Mouse (Mus musculus) liver, postnatal 0 days (tissue): ENCODE results near the gene Rnf150. TPM values are rescaled to one million over a fixed set of nuclear protein-coding genes. Genes with fewer than 3 reads are reported as not detected.

Experiments used
- ATAC-seq: fragments of 200-750 bp; cut with Nextera tagmentation; 2 replicates; pipeline ENCODE4 v1.8.0; 2017; ENCODE audit warnings: mild to moderate bottlenecking, moderate library complexity
- DNase-seq: peaks from one replicate; pipeline ENCODE4 v3.0.0-alpha.2; 2016
- H3K27ac ChIP-seq: fragments of 300-500 bp; sonication (generic); 2 replicates; pipeline ENCODE4 v1.5.1; 2014; ENCODE audit warnings: antibody characterized with exemption, moderate library complexity, mild to moderate bottlenecking, low read depth
- H3K27me3 ChIP-seq: fragments of 300-500 bp; sonication (generic); 2 replicates; pipeline ENCODE4 v1.6.1; 2014; ENCODE audit warnings: low read length, control low read depth, mixed read lengths; ENCODE audit not compliant: insufficient read depth
- H3K36me3 ChIP-seq: fragments of 300-500 bp; sonication (generic); replicated peaks from 2 replicates; pipeline ENCODE4 v1.6.1; 2014; ENCODE audit warnings: mild to moderate bottlenecking, control low read depth, low read length, moderate library complexity, mixed read lengths; ENCODE audit not compliant: insufficient read depth
- H3K4me1 ChIP-seq: fragments of 300-500 bp; sonication (generic); 2 replicates; pipeline ENCODE4 v1.6.1; 2014; ENCODE audit warnings: antibody characterized with exemption, mild to moderate bottlenecking, control low read depth; ENCODE audit not compliant: insufficient read depth
- H3K4me2 ChIP-seq: fragments of 300-500 bp; sonication (generic); 2 replicates; pipeline ENCODE4 v1.6.1; 2014; ENCODE audit warnings: low read depth, mild to moderate bottlenecking, low read length, moderate library complexity, mixed read lengths
- H3K4me3 ChIP-seq: fragments of 300-500 bp; sonication (generic); 2 replicates; pipeline ENCODE4 v1.5.1; 2014; ENCODE audit warnings: low read depth, low read length
- H3K9ac ChIP-seq: fragments of 300-500 bp; sonication (generic); replicated peaks from 2 replicates; pipeline ENCODE4 v1.6.1; 2014; ENCODE audit warnings: mild to moderate bottlenecking, moderate library complexity
- H3K9me3 ChIP-seq: fragments of 300-500 bp; sonication (generic); 2 replicates; pipeline ENCODE4 v1.6.1; 2016; ENCODE audit warnings: mild to moderate bottlenecking, control low read depth, low read length, mixed read lengths
- CTCF ChIP-seq: sonication (generic); IDR thresholded peaks from 2 replicates; pipeline ENCODE4 v1.5.1; 2016; ENCODE audit warnings: antibody characterized with exemption, low read depth
- EP300 ChIP-seq: IDR thresholded peaks from 2 replicates; pipeline ENCODE4 v1.6.1; 2016; ENCODE audit warnings: antibody characterized with exemption, low read depth, mild to moderate bottlenecking
- WGBS: fragments of 180-500 bp; shearing (Covaris S2); extraction: QIAGEN DNeasy Blood & Tissue Kit; methylation state at CpG from one replicate; pipeline ENCODE4 v1.1.7; 2014; ENCODE audit not compliant: insufficient replicate concordance; 5-methylcytosine and 5-hydroxymethylcytosine counted together
- polyA plus RNA-seq: library from polyadenylated mRNA; unstranded; fragments of >200 nt; fragmentation: Nextera tagmentation; extraction: Ambion mirVana; gene quantifications from 2 replicates; pipeline ENCODE4 v1.2.1, GENCODE M21; 2015

Rnf150 gene
- polyA plus RNA-seq, 1 experiment from 2014 or later, result 0.14 TPM

GRCm38 (mm10) chr8:83036521-83037166, 173.5 kb downstream of the Rnf150 start:
- H3K36me3 ChIP-seq, result no peaks in the 10 kb centered on the region
- 81% methylated on average over 3 of the region's 3 CpGs for WGBS
- no peak overlapping the region for H3K27ac ChIP-seq
- no peak overlapping the region for H3K4me2 ChIP-seq
- TF ChIP-seq EP300, result no peak
- no peak for TF ChIP-seq CTCF
- H3K4me3 ChIP-seq, result no peak overlapping the region
- H3K9ac ChIP-seq, result no peak overlapping the region
- DNase-seq, result no peak
- no peaks in the 10 kb centered on the region for H3K9me3 ChIP-seq
- ATAC-seq, result no peak
- H3K4me1 ChIP-seq, result no peaks in the 10 kb centered on the region
- H3K27me3 ChIP-seq, result no peaks in the 10 kb centered on the region

GRCm38 (mm10) chr8:83037321-83037720, 174.2 kb downstream of the Rnf150 start:
- no peaks in the 10 kb centered on the region for H3K9me3 ChIP-seq
- H3K27me3 ChIP-seq, result no peaks in the 10 kb centered on the region
- H3K27ac ChIP-seq, result no peak overlapping the region
- TF ChIP-seq CTCF (no peak), EP300 (no peak)
- no peak for DNase-seq
- H3K36me3 ChIP-seq, result no peaks in the 10 kb centered on the region
- H3K4me2 ChIP-seq, result no peak overlapping the region
- H3K9ac ChIP-seq, result no peak overlapping the region
- no peak for ATAC-seq
- no peak overlapping the region for H3K4me3 ChIP-seq
- H3K4me1 ChIP-seq, result no peaks in the 10 kb centered on the region
- 89% methylated on average over 1 of the region's 1 CpGs for WGBS

- no peaks in the 10 kb centered on the region for H3K9me3 ChIP-seq
These were observed 175.4 kb downstream of the Rnf150 start for GRCm38 (mm10) chr8:83038575-83038974.

GRCm38 (mm10) chr8:83041440-83041839, 178.3 kb downstream of the Rnf150 start:
- 72% methylated on average over 4 of the region's 4 CpGs for WGBS
- Histone ChIP-seq H3K27me3 (no peaks in the 10 kb centered on the region), H3K36me3 (no peaks in the 10 kb centered on the region), H3K9me3 (no peaks in the 10 kb centered on the region), H3K9ac (no peak overlapping the region), H3K4me1 (no peaks in the 10 kb centered on the region), H3K4me2 (no peak overlapping the region), H3K4me3 (no peak overlapping the region), H3K27ac (no peak overlapping the region)
- no peak for DNase-seq
- no peak for ATAC-seq
- TF ChIP-seq EP300, result no peak
- TF ChIP-seq CTCF, result no peak

More at GRCm38 (mm10) chr8:83038575-83038974, 175.4 kb downstream of the Rnf150 start:
- DNase-seq (no peak), ATAC-seq (no peak)
- 70% methylated on average over 10 of the region's 10 CpGs for WGBS
- TF ChIP-seq EP300 (no peak), CTCF (no peak)
- no peak overlapping the region for H3K4me2 ChIP-seq
- H3K27ac ChIP-seq, result no peak overlapping the region
- no peak overlapping the region for H3K4me3 ChIP-seq
- no peaks in the 10 kb centered on the region for H3K4me1 ChIP-seq
- H3K36me3 ChIP-seq, result no peaks in the 10 kb centered on the region
- no peak overlapping the region for H3K9ac ChIP-seq
- no peaks in the 10 kb centered on the region for H3K27me3 ChIP-seq

GRCm38 (mm10) chr8:83046912-83047311, 183.8 kb downstream of the Rnf150 start:
- Histone ChIP-seq H3K4me2 (no peak overlapping the region), H3K9ac (no peak overlapping the region), H3K9me3 (no peaks in the 10 kb centered on the region), H3K4me3 (no peak overlapping the region), H3K27me3 (no peaks in the 10 kb centered on the region), H3K27ac (no peak overlapping the region), H3K36me3 (no peaks in the 10 kb centered on the region), H3K4me1 (no peaks in the 10 kb centered on the region)
- 73% methylated on average over 9 of the region's 9 CpGs for WGBS
- DNase-seq, result no peak
- TF ChIP-seq CTCF, result no peak
- TF ChIP-seq EP300, result no peak
- ATAC-seq, result no peak

GRCm38 (mm10) chr8:83048527-83048926, 185.4 kb downstream of the Rnf150 start:
- no peak overlapping the region for H3K27ac ChIP-seq
- H3K4me2 ChIP-seq, result no peak overlapping the region
- DNase-seq (no peak), ATAC-seq (no peak)
- WGBS, result 66% methylated on average over 6 of the region's 6 CpGs
- no peaks in the 10 kb centered on the region for H3K4me1 ChIP-seq
- no peaks in the 10 kb centered on the region for H3K27me3 ChIP-seq
- H3K9ac ChIP-seq, result no peak overlapping the region
- no peaks in the 10 kb centered on the region for H3K36me3 ChIP-seq
- no peak for TF ChIP-seq CTCF
- TF ChIP-seq EP300, result no peak
- H3K4me3 ChIP-seq, result no peak overlapping the region
- no peaks in the 10 kb centered on the region for H3K9me3 ChIP-seq
